Mouse (Mus musculus): ENCODE data around the gene Smurf1.

GRCm38 (mm10) chr5:144946032-144946431, 19.6 kb downstream of the Smurf1 start:
- no peak for TF ChIP-seq MAFK (IDR thresholded peaks at IDR 0.05; ENCODE audit: insufficient read depth, low read depth, low read length)
- no peak for TF ChIP-seq CHD2 (IDR thresholded peaks at IDR 0.05; ENCODE audit: low read depth, low read length)
- no peak for TF ChIP-seq HCFC1 (IDR thresholded peaks at IDR 0.05; ENCODE audit: borderline replicate concordance, insufficient read depth, low read length)

Measured in ES-E14 (cell line).